Mouse (Mus musculus): ENCODE measurements around the gene Caskin2. TPM values are rescaled to one million over a fixed set of nuclear protein-coding genes. Genes with fewer than 3 reads are reported as not detected.

Gene Caskin2
- total and polyA plus RNA-seq, 3 experiments, result 2.9 to 8.2 (median 6.4) TPM

- no peak for DNase-seq (ENCODE audit: extremely low read depth)
- Histone ChIP-seq H3K27ac (ENCODE audit: insufficient read depth, low read depth) (no peak overlapping the region), H3K4me2 (ENCODE audit: insufficient read depth, low read depth, poor library complexity, severe bottlenecking) (no peak overlapping the region), H3K27me3 (replicated peaks) (no peaks in the 10 kb centered on the region), H3K4me1 (ENCODE audit: control insufficient read depth in 1 of 2, insufficient read depth in 2 of 2) (peaks cover 2 to 7% of the 10 kb centered on the region in 2 experiments; a peak in 1 of 4 replicates), H3K9me3 (replicated peaks; ENCODE audit: low read length) (peaks cover 8% of the 10 kb centered on the region), H3K79me2 (replicated peaks; ENCODE audit: control insufficient read depth, extremely low read depth, insufficient read depth, poor library complexity, severe bottlenecking) (no peaks in the 10 kb centered on the region), H3K4me3 (replicated peaks in 1 of 3; ENCODE audit: low read depth in 2 of 3, low read length in 2 of 3, poor library complexity in 1 of 3) (no peak overlapping the region), H3K36me3 (replicated peaks in 1 of 2; ENCODE audit: control insufficient read depth in 1 of 2, insufficient read depth in 1 of 2, low read length in 1 of 2) (peaks cover 12 to 43% of the 10 kb centered on the region in 2 experiments), H3K9ac (ENCODE audit: insufficient read depth, low read depth) (no peak overlapping the region)
- TF ChIP-seq UBTF (IDR thresholded peaks at IDR 0.05; ENCODE audit: low read depth, low read length), result no peak
- peak; percentile 35 to 38; a peak in 1 of 4 replicates for TF ChIP-seq CTCF (conservative IDR thresholded peaks at IDR 0.05 in 1 of 2, IDR thresholded peaks at IDR 0.05 in 1 of 2; ENCODE audit: low read depth in 2 of 2, low read length in 2 of 2)
- in situ Hi-C loops (cut with MboI; ENCODE audit: low pct_ligation_motif_present, low pct_unique_long_range_greater_than_20kb, low sequenced_read_pairs), result no loop called here
- dilution Hi-C loops (cut with MboI; ENCODE audit: extremely low pct_ligation_motif_present, extremely low pct_unique_long_range_greater_than_20kb, low sequenced_read_pairs), result no loop called here
Observed at GRCm38 (mm10) chr11:115841044-115841443, 27.6 kb upstream of the Caskin2 start.

GRCm38 (mm10) chr11:115839732-115840131 is 26.3 kb upstream of the Caskin2 start:
- H3K27ac ChIP-seq (ENCODE audit: insufficient read depth, low read depth), result no peak overlapping the region
- TF ChIP-seq SMC3 (IDR thresholded peaks at IDR 0.05; ENCODE audit: low read depth, low read length), result no peak
- in situ Hi-C loops (cut with MboI; ENCODE audit: low pct_ligation_motif_present, low pct_unique_long_range_greater_than_20kb, low sequenced_read_pairs) (no loop called here), dilution Hi-C loops (cut with MboI; ENCODE audit: extremely low pct_ligation_motif_present, extremely low pct_unique_long_range_greater_than_20kb, low sequenced_read_pairs) (no loop called here)
- no peaks in the 10 kb centered on the region for H3K27me3 ChIP-seq (replicated peaks)
- H3K9ac ChIP-seq (ENCODE audit: insufficient read depth, low read depth), result no peak overlapping the region
- no peaks in the 10 kb centered on the region for H3K79me2 ChIP-seq (replicated peaks; ENCODE audit: control insufficient read depth, extremely low read depth, insufficient read depth, poor library complexity, severe bottlenecking)
- DNase-seq (ENCODE audit: extremely low read depth), result no peak
- H3K4me1 ChIP-seq (ENCODE audit: control insufficient read depth in 1 of 2, insufficient read depth in 2 of 2), result peaks cover 2 to 7% of the 10 kb centered on the region in 2 experiments; a peak in 1 of 4 replicates
- H3K9me3 ChIP-seq (replicated peaks; ENCODE audit: low read length), result peaks cover under 1% of the 10 kb centered on the region
- H3K4me3 ChIP-seq (replicated peaks in 1 of 3; ENCODE audit: low read depth in 2 of 3, low read length in 2 of 3, poor library complexity in 1 of 3), result no peak overlapping the region
- H3K4me2 ChIP-seq (ENCODE audit: insufficient read depth, low read depth, poor library complexity, severe bottlenecking), result no peak overlapping the region
- peaks cover 1 to 35% of the 10 kb centered on the region in 2 experiments for H3K36me3 ChIP-seq (replicated peaks in 1 of 2; ENCODE audit: control insufficient read depth in 1 of 2, insufficient read depth in 1 of 2, low read length in 1 of 2)

GRCm38 (mm10) chr11:115838895-115839311 is 25.5 kb upstream of the Caskin2 start:
- no peak overlapping the region for H3K9ac ChIP-seq (ENCODE audit: insufficient read depth, low read depth)

More at GRCm38 (mm10) chr11:115838895-115839311, 25.5 kb upstream of the Caskin2 start:
- Histone ChIP-seq H3K4me2 (ENCODE audit: insufficient read depth, low read depth, poor library complexity, severe bottlenecking) (no peak overlapping the region), H3K9me3 (replicated peaks; ENCODE audit: low read length) (no peaks in the 10 kb centered on the region), H3K4me1 (ENCODE audit: control insufficient read depth in 1 of 2, insufficient read depth in 2 of 2) (peaks cover 2 to 7% of the 10 kb centered on the region in 2 experiments; a peak in 1 of 4 replicates), H3K27me3 (replicated peaks) (no peaks in the 10 kb centered on the region), H3K79me2 (replicated peaks; ENCODE audit: control insufficient read depth, extremely low read depth, insufficient read depth, poor library complexity, severe bottlenecking) (no peaks in the 10 kb centered on the region), H3K27ac (ENCODE audit: insufficient read depth, low read depth) (no peak overlapping the region), H3K4me3 (replicated peaks in 1 of 3; ENCODE audit: low read depth in 2 of 3, low read length in 2 of 3, poor library complexity in 1 of 3) (no peak overlapping the region), H3K36me3 (replicated peaks in 1 of 2; ENCODE audit: control insufficient read depth in 1 of 2, insufficient read depth in 1 of 2, low read length in 1 of 2) (peaks cover 0 to 27% of the 10 kb centered on the region in 2 experiments)
- TF ChIP-seq ZNF384 (IDR thresholded peaks at IDR 0.05; ENCODE audit: low read depth, low read length) (no peak), NRF1 (IDR thresholded peaks at IDR 0.05; ENCODE audit: low read depth, low read length) (no peak), ELF1 (IDR thresholded peaks at IDR 0.05; ENCODE audit: low read depth, low read length) (no peak), TBP (conservative IDR thresholded peaks at IDR 0.05; ENCODE audit: low read depth, low read length) (no peak), MAFK (IDR thresholded peaks at IDR 0.05; ENCODE audit: insufficient replicate concordance, low read length) (no peak), ZMIZ1 (IDR thresholded peaks at IDR 0.05; ENCODE audit: low read depth, low read length) (no peak), IRF4 (IDR thresholded peaks at IDR 0.05; ENCODE audit: low read depth, low read length) (no peak)
- dilution Hi-C loops (cut with MboI; ENCODE audit: extremely low pct_ligation_motif_present, extremely low pct_unique_long_range_greater_than_20kb, low sequenced_read_pairs), result no loop called here
- DNase-seq (ENCODE audit: extremely low read depth), result no peak
- in situ Hi-C loops (cut with MboI; ENCODE audit: low pct_ligation_motif_present, low pct_unique_long_range_greater_than_20kb, low sequenced_read_pairs), result no loop called here

Data from CH12.LX (cell line).